Mouse (Mus musculus): ENCODE data around the gene Micu1.

DNA sequence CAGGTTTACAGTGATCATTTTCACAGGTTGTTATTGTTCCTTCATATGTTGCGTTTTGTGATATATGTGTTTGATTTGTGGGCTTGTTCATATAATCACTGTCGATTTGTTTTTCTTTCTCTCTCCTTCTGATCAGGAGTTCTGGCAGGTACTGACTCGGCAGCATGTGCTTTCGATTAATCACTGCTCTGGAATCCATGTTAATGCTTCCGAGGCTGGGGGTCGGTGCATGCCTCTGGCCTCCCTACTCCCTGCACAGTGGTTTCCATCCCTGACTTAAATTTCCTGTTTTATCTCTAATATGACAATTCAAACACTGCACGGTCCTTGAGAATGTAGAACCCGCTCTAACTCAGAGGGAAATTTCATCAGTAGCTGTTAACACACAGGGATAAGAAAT, 54.3 kb downstream of the Micu1 start:
- TF ChIP-seq POLR2A (IDR thresholded peaks at IDR 0.05; ENCODE audit: borderline replicate concordance, extremely low read depth, low read depth, low read length) (no peak), CTCF (IDR thresholded peaks at IDR 0.05; ENCODE audit: insufficient read depth, low read length) (no peak)
